Mouse (Mus musculus): Measurements from ENCODE around the gene Noxo1.

DNA sequence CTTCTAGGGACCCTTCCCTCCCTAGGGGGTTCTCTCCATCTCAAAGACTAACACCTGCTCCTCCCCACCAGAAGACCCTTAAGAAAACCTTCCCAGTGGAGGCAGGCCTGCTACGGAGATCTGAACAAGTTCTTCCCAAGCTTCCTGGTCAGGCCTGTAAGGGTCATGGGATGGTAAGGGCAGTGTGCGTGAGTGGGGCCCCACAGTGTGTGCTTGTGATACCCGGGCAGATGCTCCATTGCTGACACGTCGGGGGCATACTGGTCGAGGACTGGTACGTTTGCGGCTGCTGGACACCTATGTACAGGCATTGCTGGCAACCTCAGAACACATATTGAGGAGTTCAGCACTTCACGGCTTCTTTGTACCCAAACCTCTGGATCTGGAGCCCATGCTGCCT is 2.7 kb downstream of the Noxo1 start:
- TF ChIP-seq CTCF (IDR thresholded peaks at IDR 0.05; ENCODE audit: extremely low read depth, insufficient read depth, low read length): no peak
- TF ChIP-seq POLR2A (IDR thresholded peaks at IDR 0.05; ENCODE audit: extremely low read depth, insufficient read depth, low read length): no peak
